Mouse (Mus musculus) lung, postnatal 10 days (tissue): ENCODE measurements at regions not wholly inside any gene's neighbourhood (a gene's known extent, or its start where the extent isn't known, plus 50 kb on each side); places are given as distances from the start of the nearest gene placed in this dataset.

Experiments
- DNase-seq: peaks from one replicate; pipeline ENCODE4 v3.0.0; 2021

GRCm38 (mm10) chr11:63402741-63403140 is 274.0 kb downstream of the Pmp22 start:
- no peak for DNase-seq

- peak; percentile 80 for DNase-seq
Observed at GRCm38 (mm10) chr11:63404719-63405118, 275.9 kb downstream of the Pmp22 start.

- DNase-seq: no peak
Observed at GRCm38 (mm10) chr11:63409431-63409830, 280.6 kb downstream of the Pmp22 start.

GRCm38 (mm10) chr11:63410921-63411320 is 282.1 kb downstream of the Pmp22 start:
- no peak for DNase-seq

DNA sequence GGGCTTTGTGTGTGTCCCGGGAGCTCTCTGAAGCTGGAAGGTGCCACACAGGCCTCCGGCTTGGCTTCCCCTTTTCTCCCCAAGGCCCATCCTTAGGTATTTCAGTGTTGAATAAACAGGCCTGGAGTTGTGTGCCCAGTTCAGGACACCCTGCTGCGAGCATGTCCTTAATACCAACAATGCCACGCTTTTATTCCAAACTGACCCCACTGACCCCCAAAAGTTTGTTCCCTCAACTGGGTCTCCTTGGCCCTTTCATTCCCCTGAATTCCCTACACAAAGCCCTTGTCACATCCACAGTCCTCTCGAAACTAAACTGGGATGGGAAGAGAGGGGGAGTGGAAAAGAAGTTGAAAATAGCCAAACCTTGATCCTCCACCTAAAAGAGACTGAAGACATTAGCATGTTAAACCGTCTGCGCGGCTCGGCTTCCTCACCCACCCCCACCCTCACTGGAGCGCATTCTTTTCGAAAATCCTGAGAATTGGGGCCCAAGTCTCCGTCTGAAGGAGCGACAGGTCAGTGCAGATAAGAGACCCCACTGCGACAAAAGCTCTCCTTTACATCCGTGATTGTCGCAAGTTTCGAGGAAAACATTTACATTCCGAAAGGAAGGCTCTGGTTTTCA is 283.7 kb downstream of the Pmp22 start:
- no peak for DNase-seq

DNA sequence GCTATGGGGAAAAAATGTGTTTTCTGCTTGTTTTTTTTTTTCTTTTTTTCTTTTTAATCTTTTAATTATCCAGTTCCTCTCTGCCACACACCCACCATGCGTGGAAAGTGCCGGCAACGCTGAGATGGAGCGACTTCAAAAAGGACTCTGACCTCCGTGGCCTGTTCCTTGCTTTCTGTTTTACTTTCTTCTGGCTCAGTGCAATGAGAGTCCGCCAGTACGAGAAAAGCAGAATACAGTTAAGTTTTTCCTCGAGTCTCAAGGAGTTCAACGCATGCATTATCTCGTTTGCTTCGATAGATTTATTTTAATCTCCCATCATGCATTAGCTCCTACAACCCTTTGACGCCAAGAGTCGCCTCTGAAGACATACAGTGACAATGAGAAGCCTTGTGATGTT is 284.3 kb downstream of the Pmp22 start:
- peak; percentile 10 for DNase-seq

DNA sequence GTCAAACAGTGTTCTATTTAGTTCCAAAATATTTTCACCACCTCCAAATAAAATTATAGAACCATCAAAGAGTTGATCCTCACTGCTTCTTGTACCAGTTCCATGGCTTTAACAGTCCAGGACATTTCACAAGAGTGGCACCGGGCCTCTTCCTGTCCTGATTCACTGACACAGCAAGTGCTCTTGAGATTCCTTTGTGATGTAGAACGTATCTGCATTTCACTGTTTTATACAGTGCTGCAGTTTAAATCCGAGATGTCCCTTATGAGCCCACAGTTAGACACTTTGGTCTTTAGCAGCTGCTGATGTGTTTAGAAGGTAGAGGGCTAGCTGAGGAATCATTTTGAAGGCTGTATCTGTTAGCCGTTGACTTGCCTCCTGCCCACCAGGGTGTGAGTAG is 284.8 kb downstream of the Pmp22 start:
- no peak for DNase-seq

DNA sequence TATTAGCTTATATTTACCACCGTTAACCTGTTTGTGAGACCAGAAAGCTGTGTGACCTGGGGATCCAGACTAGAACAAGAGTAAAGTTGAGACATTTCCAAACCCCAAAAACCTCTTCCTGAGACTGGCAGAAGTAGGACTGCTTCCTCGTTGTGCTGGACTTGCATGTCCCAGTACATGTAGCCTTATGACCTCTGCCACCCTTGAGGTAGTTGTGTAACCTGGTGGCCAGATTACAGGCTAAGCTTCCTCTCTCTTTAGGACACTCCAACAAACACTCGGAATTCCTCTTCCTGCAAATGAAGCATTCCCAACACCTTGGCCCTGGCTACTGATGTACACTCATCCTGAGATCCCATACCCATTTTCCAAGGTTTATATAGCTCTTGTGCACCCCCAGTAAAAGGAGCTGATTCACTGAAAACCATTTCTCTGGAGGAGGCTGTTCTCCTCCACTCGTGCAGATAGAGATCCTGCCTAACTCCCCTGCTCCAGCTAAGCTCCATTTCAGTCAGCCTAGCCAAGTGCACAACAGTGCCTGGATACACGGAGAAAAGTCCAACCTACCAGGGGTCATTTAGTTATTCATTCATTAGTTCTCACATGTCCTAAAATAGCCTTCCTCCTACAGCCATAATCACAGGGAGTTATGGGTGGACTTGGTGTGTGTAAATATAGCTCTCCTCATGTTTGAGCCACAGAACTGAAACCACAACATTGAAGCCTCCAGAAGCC is 289.4 kb downstream of the Pmp22 start:
- DNase-seq: peak; percentile 12

DNA sequence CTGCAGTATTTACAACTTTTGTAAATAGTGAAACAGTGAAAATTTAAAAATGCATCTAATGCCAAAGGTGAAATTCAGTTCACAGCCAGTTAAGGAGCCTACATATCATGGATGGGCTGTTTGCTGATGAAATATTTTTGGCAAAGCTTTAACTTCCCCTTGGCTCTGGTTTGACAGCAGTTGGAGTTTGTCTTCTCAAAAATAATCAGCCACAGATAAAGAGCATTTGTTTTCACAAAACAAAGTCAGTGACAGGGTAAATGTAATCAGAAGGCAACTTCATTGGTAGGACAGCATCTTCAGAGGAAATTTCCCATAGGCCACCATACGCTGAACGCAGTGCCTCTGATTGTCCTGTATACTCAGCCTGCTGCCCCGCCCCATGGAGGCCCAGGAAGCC is 291.6 kb downstream of the Pmp22 start:
- DNase-seq: peak; percentile 7

DNA sequence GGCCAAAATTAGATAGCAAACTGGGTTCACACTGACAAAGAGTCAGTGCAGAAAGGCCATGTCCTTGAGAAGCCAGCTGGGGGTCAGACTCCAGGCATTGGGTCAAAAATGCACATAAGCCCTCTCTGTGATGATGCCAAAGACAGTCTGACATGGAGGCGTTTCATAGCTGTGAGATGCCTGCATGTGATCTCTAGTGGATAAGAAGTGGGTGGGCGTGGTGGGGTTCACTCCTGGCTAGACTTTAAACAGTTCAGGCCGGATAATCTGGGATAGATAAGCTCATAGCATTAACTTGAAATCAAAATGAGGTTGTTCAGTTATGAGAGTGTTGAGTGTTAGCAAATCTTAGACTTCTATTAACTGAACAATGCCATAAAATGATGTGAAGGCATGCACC is 293.3 kb downstream of the Pmp22 start:
- DNase-seq: no peak

DNA sequence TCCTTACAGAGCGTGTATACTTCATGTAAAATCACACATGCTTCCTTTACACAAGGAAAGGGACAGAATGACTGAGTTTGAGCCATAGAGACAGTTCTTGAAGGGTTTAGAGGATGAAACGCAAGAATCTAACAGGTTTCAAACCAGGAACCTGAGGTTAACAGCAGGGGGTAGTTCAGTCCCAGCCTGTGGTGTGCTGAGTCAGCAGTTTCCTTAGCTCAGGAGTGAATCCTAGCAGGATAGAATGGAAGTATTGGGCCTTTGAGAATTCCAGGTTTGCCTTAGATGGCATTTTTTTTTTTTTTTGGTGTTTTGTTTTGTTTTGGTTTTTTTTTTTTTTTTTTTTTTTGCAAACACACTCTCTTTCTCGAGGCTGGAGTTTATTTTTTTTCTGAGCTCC is 295.5 kb downstream of the Pmp22 start:
- DNase-seq: no peak

DNA sequence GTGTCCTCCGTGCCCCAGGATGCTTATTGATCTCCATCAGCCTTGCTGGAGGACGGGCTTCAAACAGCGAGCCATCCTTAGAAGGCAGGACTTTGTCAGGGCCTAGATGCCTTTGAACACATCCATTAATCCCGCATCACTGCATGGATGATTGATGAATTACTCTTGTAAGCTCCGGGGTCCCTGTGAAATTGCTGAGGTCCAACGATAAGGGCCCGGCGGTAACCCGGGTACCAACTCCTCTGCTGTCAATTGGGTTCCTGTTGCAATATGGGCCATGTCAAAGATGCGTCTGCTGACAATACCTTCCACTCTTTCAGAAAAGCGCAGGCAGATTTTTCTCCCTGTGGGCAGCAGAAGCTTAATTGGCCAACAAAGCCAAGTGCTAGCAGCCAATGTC is 297.0 kb downstream of the Pmp22 start:
- DNase-seq: no peak

DNA sequence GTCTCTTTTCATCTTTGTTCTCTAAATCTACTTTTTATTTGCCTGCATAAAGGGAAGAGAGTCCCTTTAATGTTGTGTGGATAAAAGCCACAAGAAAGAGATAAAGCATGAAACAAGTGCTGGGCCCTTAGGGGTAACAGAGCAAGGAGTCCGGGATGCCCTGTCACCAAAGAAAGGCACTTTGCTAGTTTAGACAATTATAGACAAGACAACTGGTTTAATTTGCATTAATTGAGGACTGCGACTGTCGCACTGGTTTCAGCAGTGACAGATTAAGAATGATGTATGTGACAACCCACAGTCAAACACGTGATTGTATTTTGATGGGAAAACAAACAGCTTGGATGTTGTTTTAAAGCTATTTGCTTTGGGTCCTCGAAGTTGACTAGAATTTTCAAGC is 325.0 kb downstream of the Pmp22 start:
- no peak for DNase-seq

DNA sequence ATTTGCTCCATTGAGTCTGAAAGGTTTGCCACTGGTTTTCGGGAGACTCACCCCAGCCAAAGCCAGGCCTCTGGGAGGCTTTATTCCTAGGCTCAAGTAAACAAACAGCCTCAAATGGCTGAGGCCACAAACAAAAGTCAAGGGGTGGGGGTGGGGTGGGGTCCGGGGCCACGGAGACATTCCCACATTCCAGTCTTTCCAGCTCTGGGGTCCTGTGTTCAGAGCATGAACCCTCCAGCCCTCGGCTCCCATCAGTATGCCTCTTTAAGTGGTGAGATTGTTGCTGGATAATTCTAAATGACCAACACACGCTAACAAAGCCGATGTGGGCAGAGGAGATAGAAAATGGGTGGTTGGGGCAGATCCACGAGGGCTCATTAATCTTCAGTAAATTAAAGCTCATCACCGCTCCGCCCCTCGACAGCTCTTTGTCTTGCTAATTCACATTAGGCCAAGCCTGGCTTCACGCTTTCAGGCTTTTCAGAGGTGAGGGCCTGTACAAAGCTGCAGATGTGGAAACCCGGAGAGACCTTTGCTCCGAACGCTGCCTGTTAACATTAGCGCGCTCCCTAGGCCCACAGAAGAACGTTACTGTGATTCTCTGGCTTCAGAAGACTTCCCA is 326.2 kb downstream of the Pmp22 start:
- DNase-seq: no peak

DNA sequence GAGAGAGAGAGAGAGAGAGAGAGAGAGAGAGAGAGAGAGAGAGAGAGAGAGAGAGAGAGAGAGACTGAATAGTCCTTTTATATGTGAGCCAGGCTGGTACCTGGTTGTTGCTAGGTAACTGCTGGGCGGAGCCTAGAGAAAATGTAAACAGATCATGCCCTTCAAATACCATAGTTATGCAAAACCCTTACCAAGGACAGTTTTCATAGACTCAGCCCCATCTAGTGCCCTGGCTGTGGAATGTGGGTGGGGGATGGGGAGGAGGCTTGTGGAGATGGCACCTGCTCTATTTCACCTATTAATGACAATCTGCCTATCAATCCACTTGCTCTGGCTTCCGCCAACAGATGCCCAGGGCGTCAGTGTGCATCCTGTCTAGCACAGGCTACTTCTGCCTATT is 327.6 kb downstream of the Pmp22 start:
- DNase-seq: peak; percentile 10

DNA sequence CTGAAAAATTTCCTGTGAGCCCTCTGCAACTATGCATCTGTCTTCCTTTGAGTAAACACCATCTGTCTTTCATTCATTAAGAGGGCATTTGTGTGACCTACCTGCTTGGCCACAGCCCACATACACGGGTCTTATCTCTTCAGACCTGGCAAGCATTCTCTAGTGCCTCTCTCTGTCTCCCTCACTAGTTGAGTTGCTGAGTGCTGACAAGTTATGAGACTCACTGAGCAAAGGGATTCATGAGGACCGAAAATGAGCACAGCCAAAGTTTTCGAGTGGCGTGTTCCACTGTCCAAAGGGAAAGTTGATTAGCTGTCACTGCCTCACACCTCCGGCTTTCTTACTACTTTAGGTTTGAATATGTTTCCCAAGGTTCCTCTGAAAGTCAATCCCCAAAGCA is 328.5 kb downstream of the Pmp22 start:
- no peak for DNase-seq

GRCm38 (mm10) chr11:63460146-63460545 is 331.4 kb downstream of the Pmp22 start:
- DNase-seq: no peak

- no peak for DNase-seq
Observed at GRCm38 (mm10) chr11:63463797-63464331, 335.1 kb downstream of the Pmp22 start.

GRCm38 (mm10) chr11:63465941-63466340 is 337.2 kb downstream of the Pmp22 start:
- DNase-seq: no peak

- no peak for DNase-seq
Observed at GRCm38 (mm10) chr11:63466541-63466940, 337.8 kb downstream of the Pmp22 start.

DNA sequence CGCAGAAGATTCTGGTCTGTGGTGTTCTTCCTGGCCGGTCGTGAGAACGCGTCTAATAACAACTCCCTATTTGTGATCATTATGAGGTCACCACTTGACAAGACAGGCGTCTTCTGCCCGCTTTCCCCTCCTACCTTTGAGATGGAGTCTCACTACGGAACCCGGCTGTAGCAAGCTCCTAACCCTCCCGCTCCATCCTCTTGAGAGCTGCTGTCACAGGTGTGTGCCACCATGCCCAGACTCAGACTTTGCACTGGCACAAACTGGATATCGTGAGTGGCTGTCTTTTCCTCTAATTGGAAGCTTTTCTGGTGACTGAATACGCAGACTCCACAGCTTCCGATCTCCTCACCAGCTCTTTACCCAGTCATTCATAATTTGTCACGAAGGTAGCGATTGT is 346.0 kb downstream of the Pmp22 start:
- no peak for DNase-seq

GRCm38 (mm10) chr11:63481676-63482310 is 353.0 kb downstream of the Pmp22 start:
- no peak for DNase-seq

- DNase-seq: no peak
Observed at GRCm38 (mm10) chr11:63482593-63482992, 353.8 kb downstream of the Pmp22 start.

DNA sequence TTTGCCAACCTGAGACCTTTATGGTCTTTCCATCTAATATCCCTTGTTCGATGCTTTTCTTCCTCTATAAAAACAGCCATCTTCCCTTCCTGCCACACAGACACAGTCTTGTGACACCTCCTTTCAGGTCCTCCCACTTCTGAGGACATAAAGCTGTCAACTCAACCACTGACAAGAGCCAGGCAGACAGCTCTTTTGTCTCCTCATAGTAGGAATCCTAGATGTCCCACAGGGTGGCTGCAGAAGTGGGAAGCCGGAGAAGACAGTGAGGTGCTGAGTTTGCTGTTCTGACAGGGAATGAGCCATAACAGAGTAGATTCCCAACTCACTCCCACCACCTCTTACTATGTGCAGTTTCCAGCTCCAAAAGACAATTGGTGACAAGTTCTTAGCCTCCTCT is 358.4 kb downstream of the Pmp22 start:
- DNase-seq: no peak
